Mouse (Mus musculus): ENCODE measurements around the gene Hspa12b. TPM values are rescaled to one million over a fixed set of nuclear protein-coding genes. Genes with fewer than 3 reads are reported as not detected.

Gene Hspa12b
- polyA plus RNA-seq, 1 experiment from 2014 or later, result 14.2 TPM

- no peak overlapping the region for H3K9ac ChIP-seq (replicated peaks; ENCODE audit: low read depth, low read length)
- peaks cover 6% of the 10 kb centered on the region for H3K36me3 ChIP-seq (ENCODE audit: control insufficient read depth, insufficient read depth, low read length)
- no peaks in the 10 kb centered on the region for H3K9me3 ChIP-seq (ENCODE audit: control insufficient read depth, low read depth, low read length)
- H3K27ac ChIP-seq (ENCODE audit: low read length), result peak overlapping the region; percentile 76
- no peak overlapping the region for H3K4me3 ChIP-seq (ENCODE audit: low read depth, low read length)
- WGBS, result 72% methylated on average over 3 of the region's 3 CpGs
- H3K27me3 ChIP-seq (ENCODE audit: control insufficient read depth, insufficient read depth, low read length), result peaks cover 17% of the 10 kb centered on the region; the same call in 1 of the 2 replicates
- H3K4me2 ChIP-seq (replicated peaks; ENCODE audit: low read depth, low read length), result peak overlapping the region; percentile 97; the same call in 1 of the 2 replicates
- peaks cover 36% of the 10 kb centered on the region for H3K4me1 ChIP-seq (ENCODE audit: control insufficient read depth, insufficient read depth, low read length)
- no peak for ATAC-seq (ENCODE audit: insufficient number of reproducible peaks, insufficient read depth, low FRiP score, low read depth)
Measured at GRCm38 (mm10) chr2:131175286-131175944, 48.3 kb downstream of the Hspa12b start.

DNA sequence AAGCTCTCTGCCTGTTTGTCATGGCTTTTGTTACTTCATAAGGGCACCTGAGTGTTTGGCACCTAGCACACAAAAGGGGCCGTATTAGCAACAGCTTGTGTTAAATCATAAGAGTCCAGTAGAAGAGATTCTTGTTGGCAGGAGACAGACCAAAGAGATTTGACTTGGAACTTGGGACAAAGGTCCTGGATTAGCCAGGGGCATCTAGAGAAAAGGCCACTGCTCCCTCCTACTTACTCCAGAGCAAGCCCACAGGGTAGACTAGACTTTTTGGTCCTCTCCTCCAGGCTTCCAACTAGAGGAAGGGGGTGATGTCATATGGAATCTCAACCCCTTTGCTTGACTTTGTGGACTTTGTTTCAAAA, 48.8 kb downstream of the Hspa12b start:
- no peak for ATAC-seq (ENCODE audit: insufficient number of reproducible peaks, insufficient read depth, low FRiP score, low read depth)
- Histone ChIP-seq H3K27me3 (ENCODE audit: control insufficient read depth, insufficient read depth, low read length) (peaks cover 12% of the 10 kb centered on the region; the same call in 1 of the 2 replicates), H3K27ac (ENCODE audit: low read length) (peak overlapping the region; percentile 76), H3K4me2 (replicated peaks; ENCODE audit: low read depth, low read length) (peak overlapping the region; percentile 97), H3K9ac (replicated peaks; ENCODE audit: low read depth, low read length) (no peak overlapping the region), H3K4me1 (ENCODE audit: control insufficient read depth, insufficient read depth, low read length) (peaks cover 36% of the 10 kb centered on the region), H3K36me3 (ENCODE audit: control insufficient read depth, insufficient read depth, low read length) (peaks cover 6% of the 10 kb centered on the region), H3K9me3 (ENCODE audit: control insufficient read depth, low read depth, low read length) (no peaks in the 10 kb centered on the region), H3K4me3 (ENCODE audit: low read depth, low read length) (no peak overlapping the region)
- 91% methylated on average over 1 of the region's 1 CpGs for WGBS

- peaks cover 36% of the 10 kb centered on the region for H3K4me1 ChIP-seq (ENCODE audit: control insufficient read depth, insufficient read depth, low read length)
- H3K27ac ChIP-seq (ENCODE audit: low read length), result peak overlapping the region; percentile 82
- 0 out of 2 replicates have a peak, but pooled peaks cover 7% of the 10 kb centered on the region for H3K27me3 ChIP-seq (ENCODE audit: control insufficient read depth, insufficient read depth, low read length)
- peak; percentile 49 for ATAC-seq (ENCODE audit: insufficient number of reproducible peaks, insufficient read depth, low FRiP score, low read depth)
- WGBS, result 57% methylated on average over 5 of the region's 5 CpGs
- no peaks in the 10 kb centered on the region for H3K9me3 ChIP-seq (ENCODE audit: control insufficient read depth, low read depth, low read length)
- H3K4me3 ChIP-seq (ENCODE audit: low read depth, low read length), result no peak overlapping the region
- peak overlapping the region; percentile 97 for H3K4me2 ChIP-seq (replicated peaks; ENCODE audit: low read depth, low read length)
- no peak overlapping the region for H3K9ac ChIP-seq (replicated peaks; ENCODE audit: low read depth, low read length)
- H3K36me3 ChIP-seq (ENCODE audit: control insufficient read depth, insufficient read depth, low read length), result peaks cover 6% of the 10 kb centered on the region
Measured at GRCm38 (mm10) chr2:131176491-131176890, 49.4 kb downstream of the Hspa12b start.

- Histone ChIP-seq H3K4me1 (ENCODE audit: control insufficient read depth, insufficient read depth, low read length) (peaks cover 36% of the 10 kb centered on the region), H3K4me2 (replicated peaks; ENCODE audit: low read depth, low read length) (peak overlapping the region; percentile 97), H3K27ac (ENCODE audit: low read length) (peak overlapping the region; percentile 82), H3K9ac (replicated peaks; ENCODE audit: low read depth, low read length) (peak overlapping the region; percentile 93; the same call in 1 of the 2 replicates), H3K4me3 (ENCODE audit: low read depth, low read length) (peak overlapping the region; percentile 86), H3K36me3 (ENCODE audit: control insufficient read depth, insufficient read depth, low read length) (peaks cover 6% of the 10 kb centered on the region), H3K27me3 (ENCODE audit: control insufficient read depth, insufficient read depth, low read length) (no peaks in the 10 kb centered on the region), H3K9me3 (ENCODE audit: control insufficient read depth, low read depth, low read length) (no peaks in the 10 kb centered on the region)
- no peak for ATAC-seq (ENCODE audit: insufficient number of reproducible peaks, insufficient read depth, low FRiP score, low read depth)
- WGBS, result 78% methylated on average over 9 of the region's 9 CpGs
Measured at GRCm38 (mm10) chr2:131177932-131178331, 50.9 kb downstream of the Hspa12b start.

GRCm38 (mm10) chr2:131178828-131179245, 51.8 kb downstream of the Hspa12b start:
- Histone ChIP-seq H3K4me3 (ENCODE audit: low read depth, low read length) (peak overlapping the region; percentile 86), H3K9me3 (ENCODE audit: control insufficient read depth, low read depth, low read length) (no peaks in the 10 kb centered on the region), H3K4me1 (ENCODE audit: control insufficient read depth, insufficient read depth, low read length) (peaks cover 36% of the 10 kb centered on the region), H3K36me3 (ENCODE audit: control insufficient read depth, insufficient read depth, low read length) (peaks cover 6% of the 10 kb centered on the region), H3K4me2 (replicated peaks; ENCODE audit: low read depth, low read length) (peak overlapping the region; percentile 97), H3K9ac (replicated peaks; ENCODE audit: low read depth, low read length) (peak overlapping the region; percentile 93), H3K27ac (ENCODE audit: low read length) (peak overlapping the region; percentile 92; the same call in 1 of the 2 replicates), H3K27me3 (ENCODE audit: control insufficient read depth, insufficient read depth, low read length) (no peaks in the 10 kb centered on the region)
- ATAC-seq (ENCODE audit: insufficient number of reproducible peaks, insufficient read depth, low FRiP score, low read depth), result no peak
- 22% methylated on average over 26 of the region's 26 CpGs for WGBS

DNA sequence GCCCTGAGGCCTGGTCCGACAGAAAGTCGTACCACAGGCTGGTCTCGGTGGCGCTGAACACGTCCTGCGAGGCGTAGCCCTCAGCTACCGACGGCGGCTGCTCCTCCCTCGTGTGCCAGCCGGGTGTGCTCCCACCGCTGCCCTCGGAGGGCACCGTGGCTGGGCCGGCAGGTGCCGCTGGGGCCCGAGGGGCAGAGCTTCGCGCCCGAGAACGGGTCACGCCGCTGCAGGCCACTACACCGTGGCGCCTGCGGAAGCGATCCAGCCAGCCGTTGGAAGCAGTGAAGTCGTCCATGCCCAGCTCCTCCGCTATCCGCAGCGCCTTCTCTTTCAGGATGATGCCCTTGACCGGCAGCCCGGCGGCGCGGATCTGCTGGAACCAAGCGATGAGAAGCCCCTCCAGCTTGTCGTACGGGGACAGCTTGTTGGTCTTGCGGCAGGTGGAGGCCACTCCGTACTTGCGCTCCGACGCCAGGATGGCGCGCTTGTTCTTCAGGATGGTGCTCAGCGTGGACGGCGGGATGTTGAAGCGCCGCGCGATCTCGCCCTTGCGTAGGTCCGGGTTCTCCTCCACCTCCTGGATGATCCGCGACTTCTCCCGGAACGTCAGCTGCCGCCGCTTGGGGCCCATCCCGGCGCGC, 52.3 kb downstream of the Hspa12b start:
- peaks cover 6% of the 10 kb centered on the region for H3K36me3 ChIP-seq (ENCODE audit: control insufficient read depth, insufficient read depth, low read length)
- H3K9ac ChIP-seq (replicated peaks; ENCODE audit: low read depth, low read length), result peak overlapping the region; percentile 93
- H3K4me1 ChIP-seq (ENCODE audit: control insufficient read depth, insufficient read depth, low read length), result peaks cover 30% of the 10 kb centered on the region
- peak overlapping the region; percentile 97 for H3K4me2 ChIP-seq (replicated peaks; ENCODE audit: low read depth, low read length)
- H3K27me3 ChIP-seq (ENCODE audit: control insufficient read depth, insufficient read depth, low read length), result no peaks in the 10 kb centered on the region
- peak; percentile 30 for ATAC-seq (ENCODE audit: insufficient number of reproducible peaks, insufficient read depth, low FRiP score, low read depth)
- no peaks in the 10 kb centered on the region for H3K9me3 ChIP-seq (ENCODE audit: control insufficient read depth, low read depth, low read length)
- under 1% methylated on average over 67 of the region's 67 CpGs for WGBS
- peak overlapping the region; percentile 92 for H3K27ac ChIP-seq (ENCODE audit: low read length)
- H3K4me3 ChIP-seq (ENCODE audit: low read depth, low read length), result peak overlapping the region; percentile 86

DNA sequence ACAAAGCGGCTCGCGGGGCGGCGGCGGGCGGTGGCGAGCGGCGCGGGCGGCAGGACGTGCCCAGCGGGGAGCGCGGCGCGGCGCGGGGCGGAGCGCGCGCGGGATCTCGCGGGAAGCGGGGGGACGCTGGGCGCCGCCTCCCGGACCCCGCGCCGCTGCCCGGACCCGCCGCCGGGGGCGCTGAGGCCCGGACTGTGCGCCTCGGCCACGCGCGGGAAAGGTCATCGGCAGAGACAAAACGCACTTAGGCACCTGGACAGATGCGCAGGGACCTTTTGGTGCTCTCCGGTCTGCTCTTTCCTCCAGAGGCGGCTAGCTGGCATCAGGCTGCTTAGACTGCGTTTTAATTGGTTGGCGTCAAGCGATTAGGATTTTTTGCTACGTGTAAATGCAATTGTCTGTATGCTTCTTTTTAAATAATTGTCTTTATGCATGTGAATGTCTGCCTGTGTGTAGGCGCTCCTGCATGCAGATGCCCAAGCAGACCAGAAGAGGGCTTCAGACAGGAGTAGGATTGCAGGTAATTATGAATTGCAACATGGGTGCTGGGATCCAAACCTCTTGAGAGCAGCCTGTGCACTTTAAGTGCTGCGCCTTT, 53.0 kb downstream of the Hspa12b start, which contains the start of gene Cenpb:
Cenpb (minus strand) TSS at position 78 of the 598 bp plus-strand sequence.
- Histone ChIP-seq H3K4me3 (ENCODE audit: low read depth, low read length) (peak within 1 kb of the TSS; percentile 86), H3K36me3 (ENCODE audit: control insufficient read depth, insufficient read depth, low read length) (peaks cover 6% of the 10 kb centered on the region), H3K9ac (replicated peaks; ENCODE audit: low read depth, low read length) (peak within 1 kb of the TSS; percentile 93), H3K4me1 (ENCODE audit: control insufficient read depth, insufficient read depth, low read length) (peaks cover 29% of the 10 kb centered on the region), H3K27me3 (ENCODE audit: control insufficient read depth, insufficient read depth, low read length) (no peaks in the 10 kb centered on the region), H3K27ac (ENCODE audit: low read length) (peak within 1 kb of the TSS; percentile 92), H3K4me2 (replicated peaks; ENCODE audit: low read depth, low read length) (peak within 1 kb of the TSS; percentile 97), H3K9me3 (ENCODE audit: control insufficient read depth, low read depth, low read length) (no peaks in the 10 kb centered on the region)
- peak; percentile 76 for ATAC-seq (ENCODE audit: insufficient number of reproducible peaks, insufficient read depth, low FRiP score, low read depth)
- 4% methylated on average over 37 of the region's 57 CpGs for WGBS

DNA sequence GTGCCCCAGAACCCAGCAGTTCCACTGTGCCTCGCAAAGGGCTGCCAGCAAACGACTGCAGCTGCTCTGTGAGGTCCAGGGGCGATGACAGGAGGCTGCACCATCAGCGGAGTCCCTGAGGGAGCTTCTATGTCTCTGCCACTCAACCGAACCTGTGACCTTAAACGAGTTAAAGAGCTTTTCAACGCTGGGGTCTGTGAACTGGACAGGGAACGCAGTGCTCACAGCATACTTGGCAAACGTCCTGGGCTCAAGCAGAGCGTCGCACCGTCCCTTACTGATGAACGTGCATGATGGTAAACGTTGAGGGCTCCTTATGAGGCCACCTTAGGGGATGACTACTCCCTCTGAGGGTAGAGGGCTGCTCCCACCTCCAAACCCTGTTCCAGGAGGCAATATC, 59.3 kb downstream of the Hspa12b start:
- Histone ChIP-seq H3K27ac (ENCODE audit: low read length) (peak overlapping the region; percentile 21; the same call in 1 of the 2 replicates), H3K27me3 (ENCODE audit: control insufficient read depth, insufficient read depth, low read length) (no peaks in the 10 kb centered on the region), H3K4me3 (ENCODE audit: low read depth, low read length) (peak overlapping the region; percentile 54), H3K9me3 (ENCODE audit: control insufficient read depth, low read depth, low read length) (no peaks in the 10 kb centered on the region), H3K9ac (replicated peaks; ENCODE audit: low read depth, low read length) (no peak overlapping the region), H3K4me2 (replicated peaks; ENCODE audit: low read depth, low read length) (peak overlapping the region; percentile 78), H3K36me3 (ENCODE audit: control insufficient read depth, insufficient read depth, low read length) (peaks cover 1% of the 10 kb centered on the region; the same call in 1 of the 2 replicates), H3K4me1 (ENCODE audit: control insufficient read depth, insufficient read depth, low read length) (peaks cover 33% of the 10 kb centered on the region)
- no peak for ATAC-seq (ENCODE audit: insufficient number of reproducible peaks, insufficient read depth, low FRiP score, low read depth)
- 2% methylated on average over 14 of the region's 14 CpGs for WGBS

Measured in stomach, embryonic 14.5 days (tissue).